Mouse (Mus musculus): ENCODE measurements at regions not wholly inside any gene's neighbourhood (a gene's known extent, or its start where the extent isn't known, plus 50 kb on each side); places are given as distances from the start of the nearest gene placed in this dataset.

DNA sequence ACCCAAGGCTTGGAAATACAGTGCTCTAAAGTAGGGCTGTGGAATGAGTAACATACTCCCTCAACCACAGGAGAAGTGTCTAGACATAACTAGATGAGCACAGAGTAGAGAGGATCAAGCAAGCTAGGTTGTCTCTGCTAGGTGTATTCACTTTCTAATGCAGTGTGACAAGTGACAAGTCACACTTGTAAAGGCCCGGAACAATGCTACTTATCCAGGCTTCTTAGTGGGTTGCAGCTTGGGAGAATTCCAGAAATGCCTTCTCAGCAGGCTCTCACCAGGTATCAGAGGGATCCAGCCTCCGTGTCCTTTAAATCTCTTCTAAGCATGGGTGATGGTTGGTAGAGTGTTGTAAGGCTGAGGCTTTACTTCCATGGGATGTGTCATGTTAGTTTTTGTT is 52.1 kb upstream of the Nmur2 start:
- no peak for TF ChIP-seq CTCF (IDR thresholded peaks at IDR 0.05; ENCODE audit: low read depth)
- TF ChIP-seq EP300 (IDR thresholded peaks at IDR 0.05; ENCODE audit: low read depth), result no peak
